Mouse (Mus musculus) MEL (cell line): ENCODE measurements at regions not wholly inside any gene's neighbourhood (a gene's known extent, or its start where the extent isn't known, plus 50 kb on each side); places are given as distances from the start of the nearest gene placed in this dataset.

Source experiments
- CTCF ChIP-seq, 3 experiments: IDR thresholded peaks in 2 of 3; conservative IDR thresholded peaks in 1 of 3; 2 replicates each; pipeline ENCODE4 v1.5.1; 2011 to 2012; ENCODE audit warnings: low read length in 3 of 3, low read depth in 2 of 3, mild to moderate bottlenecking in 2 of 3, improper control_type of control experiment in 1 of 3, inconsistent platforms in 1 of 3, mixed read lengths in 1 of 3, moderate library complexity in 1 of 3; ENCODE audit not compliant: control insufficient read depth in 1 of 3, insufficient read depth in 1 of 3, poor library complexity in 1 of 3, severe bottlenecking in 1 of 3
- GATA1 ChIP-seq: IDR thresholded peaks from 2 replicates; pipeline ENCODE4 v1.6.1; 2011; ENCODE audit warnings: low read depth, low read length, improper control_type of control experiment
- HCFC1 ChIP-seq: IDR thresholded peaks from 2 replicates; pipeline ENCODE4 v1.6.1; 2012; ENCODE audit warnings: low read depth, mild to moderate bottlenecking, inconsistent platforms, low read length, improper control_type of control experiment, moderate library complexity
- KAT2A ChIP-seq: conservative IDR thresholded peaks from 2 replicates; pipeline ENCODE4 v1.6.1; 2012; ENCODE audit warnings: low read depth, low read length, improper control_type of control experiment, inconsistent platforms
- MAX ChIP-seq: IDR thresholded peaks from 2 replicates; pipeline ENCODE4 v1.6.1; 2011; ENCODE audit warnings: low read length, improper control_type of control experiment
- MXI1 ChIP-seq: IDR thresholded peaks from 2 replicates; pipeline ENCODE4 v1.6.1; 2011; ENCODE audit warnings: mild to moderate bottlenecking, low read depth, low read length, improper control_type of control experiment
- POLR2A ChIP-seq, 2 experiments: IDR thresholded peaks; 2 replicates each; pipeline ENCODE4 v1.6.1; 2011 to 2012; ENCODE audit warnings: low read length in 2 of 2, mild to moderate bottlenecking in 2 of 2, control low read depth in 1 of 2, improper control_type of control experiment in 1 of 2, low read depth in 1 of 2, moderate library complexity in 1 of 2; ENCODE audit not compliant: control insufficient read depth in 1 of 2, insufficient read depth in 1 of 2, poor library complexity in 1 of 2
- RCOR1 ChIP-seq: IDR thresholded peaks from 2 replicates; pipeline ENCODE4 v1.6.1; 2012; ENCODE audit warnings: low read depth, mild to moderate bottlenecking, inconsistent platforms, low read length, improper control_type of control experiment
- TAL1 ChIP-seq: IDR thresholded peaks from 2 replicates; pipeline ENCODE4 v1.6.1; 2012; ENCODE audit warnings: mild to moderate bottlenecking, inconsistent platforms, low read length, moderate library complexity, mixed read lengths
- USF1 ChIP-seq: IDR thresholded peaks from 2 replicates; pipeline ENCODE4 v1.6.1; 2014; ENCODE audit warnings: low read depth, mild to moderate bottlenecking, inconsistent platforms, low read length, improper control_type of control experiment, moderate library complexity
- ZC3H11A ChIP-seq: IDR thresholded peaks from 2 replicates; pipeline ENCODE4 v1.6.1; 2012; ENCODE audit warnings: low read depth, mild to moderate bottlenecking, inconsistent platforms, low read length, improper control_type of control experiment

DNA sequence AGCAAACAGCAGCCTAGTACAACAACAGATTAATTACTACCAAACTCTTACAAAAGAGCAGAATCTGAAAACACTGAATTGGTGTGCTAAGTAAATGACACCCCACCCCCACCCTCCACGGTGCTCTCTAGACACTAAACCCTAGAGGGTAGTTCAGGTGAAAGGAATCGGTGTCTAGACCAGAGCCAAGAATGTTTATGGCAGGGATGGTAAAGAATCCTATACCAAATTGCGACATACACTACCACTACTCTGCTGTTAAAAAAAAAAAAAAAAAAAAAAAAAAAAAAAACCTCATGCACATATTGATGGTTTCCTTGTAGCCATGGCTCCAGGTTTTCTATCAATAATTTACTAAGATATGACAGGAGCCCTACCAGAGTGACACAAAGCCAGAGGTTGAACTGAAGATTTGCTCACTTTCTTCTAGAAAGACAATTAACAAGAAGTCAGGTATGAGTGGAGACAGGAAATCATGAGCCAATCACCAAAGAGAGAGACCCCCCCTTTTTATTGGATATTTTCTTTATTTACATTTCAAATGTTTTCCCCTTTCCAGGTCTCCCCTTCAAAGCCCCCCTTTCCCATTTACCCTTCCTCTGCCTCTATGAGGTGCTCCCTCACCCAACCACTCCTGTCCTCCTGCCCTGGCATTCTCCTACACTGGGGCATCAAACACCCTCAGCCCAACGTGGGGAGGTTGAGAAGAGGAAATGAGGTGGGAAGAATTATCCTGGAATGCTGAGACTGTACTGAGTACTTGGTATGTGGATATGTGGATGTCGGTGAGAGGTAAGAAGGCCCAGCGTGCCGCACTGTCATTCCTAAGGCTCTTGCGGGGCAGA is 87.6 kb upstream of the Cerkl start:
- TF ChIP-seq CTCF (IDR thresholded peaks at IDR 0.05 in 2 of 3, conservative IDR thresholded peaks at IDR 0.05 in 1 of 3; ENCODE audit: control insufficient read depth in 1 of 3, insufficient read depth in 1 of 3, low read depth in 2 of 3, low read length in 3 of 3, poor library complexity in 1 of 3, severe bottlenecking in 1 of 3) (no peak), MAX (no peak), KAT2A (no peak), GATA1 (no peak), POLR2A (IDR thresholded peaks at IDR 0.05; ENCODE audit: control insufficient read depth in 1 of 2, insufficient read depth in 1 of 2, low read depth in 1 of 2, low read length in 2 of 2, poor library complexity in 1 of 2) (no peak), RCOR1 (no peak), ZC3H11A (no peak), MXI1 (no peak), TAL1 (no peak), HCFC1 (no peak), USF1 (no peak)
